Mouse (Mus musculus) lung, embryonic 14.5 days (tissue): ENCODE results near the gene BC048562. TPM values are rescaled to one million over a fixed set of nuclear protein-coding genes. Genes with fewer than 3 reads are reported as not detected.
A peak's percentile ranks its signal among the peaks of the same experiment; 100 is the strongest.

Experiments
- ATAC-seq: fragments of 200-750 bp; cut with Nextera tagmentation; 2 replicates; pipeline ENCODE4 v1.8.0; 2017; ENCODE audit warnings: mild to moderate bottlenecking, moderate TSS enrichment, moderate library complexity; ENCODE audit not compliant: insufficient read depth
- DNase-seq: peaks from one replicate; pipeline ENCODE4 v3.0.0-alpha.2; 2015
- H3K27ac ChIP-seq: fragments of 300-500 bp; sonication (generic); 2 replicates; pipeline ENCODE4 v1.5.1; 2014; ENCODE audit warnings: low read depth, mild to moderate bottlenecking, moderate library complexity
- H3K27me3 ChIP-seq: fragments of 300-500 bp; sonication (generic); 2 replicates; pipeline ENCODE4 v1.6.1; 2014; ENCODE audit warnings: low read length, control low read depth; ENCODE audit not compliant: insufficient read depth
- H3K36me3 ChIP-seq: fragments of 300-500 bp; sonication (generic); 2 replicates; pipeline ENCODE4 v1.6.1; 2014; ENCODE audit warnings: control low read depth; ENCODE audit not compliant: insufficient read depth
- H3K4me1 ChIP-seq: fragments of 300-500 bp; sonication (generic); 2 replicates; pipeline ENCODE4 v1.6.1; 2014; ENCODE audit warnings: antibody characterized with exemption, control low read depth; ENCODE audit not compliant: insufficient read depth
- H3K4me2 ChIP-seq: fragments of 300-500 bp; sonication (generic); 2 replicates; pipeline ENCODE4 v1.6.1; 2014; ENCODE audit warnings: mild to moderate bottlenecking
- H3K4me3 ChIP-seq: fragments of 300-500 bp; sonication (generic); 2 replicates; pipeline ENCODE4 v1.5.1; 2014; ENCODE audit warnings: low read depth, low read length
- H3K9ac ChIP-seq: fragments of 300-500 bp; sonication (generic); 2 replicates; pipeline ENCODE4 v1.6.1; 2014
- H3K9me3 ChIP-seq: fragments of 300-500 bp; sonication (generic); 2 replicates; pipeline ENCODE4 v1.6.1; 2016; ENCODE audit warnings: low read depth, low read length, control low read depth
- CTCF ChIP-seq: IDR thresholded peaks from 2 replicates; pipeline ENCODE4 v1.5.1; 2016; ENCODE audit warnings: antibody characterized with exemption, low read depth
- WGBS: fragments of 180-500 bp; shearing (Covaris S2); extraction: QIAGEN DNeasy Blood & Tissue Kit; methylation state at CpG from one replicate; pipeline ENCODE4 v1.1.7; 2014; 5-methylcytosine and 5-hydroxymethylcytosine counted together
- polyA plus RNA-seq: library from polyadenylated mRNA; unstranded; fragments of >200 nt; fragmentation: Nextera tagmentation; extraction: Ambion mirVana; gene quantifications from 2 replicates; pipeline ENCODE4 v1.2.1, GENCODE M21; 2014

The BC048562 gene
- polyA plus RNA-seq, 1 experiment from 2014 or later = not detected

DNA sequence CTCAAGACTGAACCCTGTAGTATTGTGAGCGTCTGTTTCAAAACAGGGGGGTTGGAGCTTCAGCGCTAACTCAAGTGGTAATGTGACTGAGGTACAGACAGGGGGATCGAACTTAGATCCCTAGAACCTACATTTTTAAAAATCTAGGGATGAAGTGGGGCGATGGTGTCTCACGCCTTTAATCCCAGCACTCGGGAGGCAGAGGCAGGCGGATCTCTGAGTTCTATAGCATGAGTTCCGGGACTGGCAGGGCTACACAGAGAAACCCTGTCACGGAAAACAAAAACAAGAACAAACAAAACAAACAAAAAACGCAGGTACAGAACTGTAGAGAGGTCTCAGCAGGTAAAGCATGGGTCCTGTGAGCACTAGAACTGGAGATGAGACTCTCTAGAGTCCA lies 20.7 kb downstream of the BC048562 start:
- Histone ChIP-seq H3K9me3 (no peaks in the 10 kb centered on the region), H3K9ac (no peak overlapping the region), H3K4me1 (peaks cover 5% of the 10 kb centered on the region; the same call in 1 of the 2 replicates), H3K27me3 (no peaks in the 10 kb centered on the region), H3K4me3 (no peak overlapping the region), H3K36me3 (no peaks in the 10 kb centered on the region), H3K4me2 (no peak overlapping the region), H3K27ac (no peak overlapping the region)
- DNase-seq = no peak
- TF ChIP-seq CTCF = no peak
- 83% methylated on average over 10 of the region's 10 CpGs for WGBS
- no peak for ATAC-seq

DNA sequence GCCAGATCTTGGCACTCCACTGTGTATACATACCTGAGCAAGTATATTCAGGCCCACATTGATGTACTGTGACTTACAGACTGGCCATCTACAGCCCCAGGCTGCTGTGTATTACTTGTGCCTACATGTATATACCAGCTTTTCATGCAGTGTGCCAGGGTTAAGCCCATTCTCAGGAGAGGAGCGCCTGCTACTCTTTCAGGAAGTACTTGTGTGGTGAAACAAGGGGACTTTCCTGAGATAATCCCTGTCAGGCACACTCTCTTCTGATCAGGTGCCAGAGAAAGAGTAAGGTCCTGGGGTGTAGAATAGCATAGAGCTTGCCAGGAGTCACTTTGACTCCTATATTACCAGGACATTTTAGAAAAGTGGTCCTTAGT lies 23.6 kb downstream of the BC048562 start:
- TF ChIP-seq CTCF = no peak
- Histone ChIP-seq H3K9ac (peak overlapping the region; percentile 15), H3K27ac (peak overlapping the region; percentile 97), H3K27me3 (no peaks in the 10 kb centered on the region), H3K4me3 (peak overlapping the region; percentile 87), H3K4me2 (peak overlapping the region; percentile 85), H3K4me1 (peaks cover 5% of the 10 kb centered on the region; the same call in 1 of the 2 replicates), H3K36me3 (peaks cover 25% of the 10 kb centered on the region), H3K9me3 (no peaks in the 10 kb centered on the region)
- DNase-seq (no peak), ATAC-seq (no peak)
- WGBS = 83% methylated on average over 1 of the region's 1 CpGs

DNA sequence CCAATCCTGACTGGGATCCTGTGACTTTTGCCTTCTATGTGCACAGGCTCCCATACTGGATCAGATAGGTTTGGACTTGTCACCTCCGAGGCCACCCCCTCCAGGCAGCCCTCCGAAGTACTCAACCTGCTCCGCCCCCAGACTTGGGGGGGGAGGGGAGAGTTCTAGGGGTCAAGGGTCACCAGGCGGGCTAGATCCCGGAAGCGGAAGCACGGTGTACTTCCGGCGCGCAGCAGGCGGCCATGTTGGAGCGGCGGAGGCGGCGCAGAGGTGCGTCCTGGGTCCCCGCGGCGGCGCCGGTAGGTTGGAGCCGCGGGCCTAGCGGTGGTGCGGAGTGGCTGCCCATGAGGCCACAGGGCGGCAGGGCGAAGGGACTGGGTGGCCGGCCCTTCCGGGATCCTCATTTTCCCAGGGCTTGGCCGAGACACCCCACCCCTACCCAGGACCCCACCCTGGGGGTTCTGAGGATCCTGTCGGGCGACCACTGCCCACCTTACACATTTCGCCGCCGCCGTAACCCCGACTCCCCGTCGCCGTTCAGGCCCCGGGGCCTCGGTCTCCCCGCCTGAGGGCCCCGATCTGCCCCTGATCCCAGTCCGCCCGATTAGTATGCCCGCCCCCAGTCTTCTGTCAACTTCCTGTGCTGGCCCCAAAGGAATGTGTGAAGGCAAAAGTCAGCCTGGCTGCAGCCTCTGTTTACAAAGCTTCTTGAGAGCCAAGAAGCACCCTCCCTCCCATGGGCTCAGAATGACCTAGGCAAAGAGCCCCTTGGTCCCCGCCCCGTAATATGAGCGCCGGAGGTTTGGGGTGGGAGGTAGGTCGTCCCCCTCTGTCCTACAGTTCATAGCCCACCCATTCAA lies 24.3 kb downstream of the BC048562 start, which contains the start of gene Ccdc71:
Gene Ccdc71, plus strand, starts transcription at position 209 of the 860 bp plus-strand sequence.
- Histone ChIP-seq H3K27me3 (no peaks in the 10 kb centered on the region), H3K4me2 (peak within 1 kb of the TSS; percentile 85), H3K4me3 (peak within 1 kb of the TSS; percentile 87), H3K27ac (peak within 1 kb of the TSS; percentile 97), H3K9me3 (no peaks in the 10 kb centered on the region), H3K9ac (peak within 1 kb of the TSS; percentile 93), H3K4me1 (peaks cover 5% of the 10 kb centered on the region; the same call in 1 of the 2 replicates), H3K36me3 (peaks cover 32% of the 10 kb centered on the region)
- under 1% methylated on average over 52 of the region's 52 CpGs for WGBS
- DNase-seq = peak; percentile 92
- no peak for TF ChIP-seq CTCF
- peak; percentile 83 for ATAC-seq

DNA sequence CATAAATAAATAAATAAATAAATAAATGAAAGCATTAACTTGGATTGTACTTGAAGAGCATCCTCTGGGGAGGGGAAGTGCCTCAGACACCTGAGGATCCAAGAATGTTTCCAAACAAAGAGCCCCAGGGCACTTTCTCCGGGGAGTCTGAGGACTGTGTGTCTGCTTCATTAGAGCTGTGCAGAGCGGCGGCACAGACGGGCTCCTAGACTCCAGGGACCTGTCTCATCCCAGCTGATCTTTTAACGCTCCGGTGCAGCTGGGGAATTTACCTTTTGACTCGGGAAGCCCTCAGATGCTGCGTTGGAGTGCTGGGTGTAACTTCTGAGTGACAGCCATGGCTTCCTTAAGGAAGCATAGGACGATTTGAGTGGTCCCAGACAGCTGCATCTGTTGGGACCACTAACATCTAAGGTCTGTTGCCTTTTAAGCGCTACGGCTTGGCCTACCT lies 24.9 kb downstream of the BC048562 start, which contains the start of gene Klhdc8b:
Gene Klhdc8b, minus strand, starts transcription at position 401 of the 451 bp plus-strand sequence.
- DNase-seq = no peak

DNA sequence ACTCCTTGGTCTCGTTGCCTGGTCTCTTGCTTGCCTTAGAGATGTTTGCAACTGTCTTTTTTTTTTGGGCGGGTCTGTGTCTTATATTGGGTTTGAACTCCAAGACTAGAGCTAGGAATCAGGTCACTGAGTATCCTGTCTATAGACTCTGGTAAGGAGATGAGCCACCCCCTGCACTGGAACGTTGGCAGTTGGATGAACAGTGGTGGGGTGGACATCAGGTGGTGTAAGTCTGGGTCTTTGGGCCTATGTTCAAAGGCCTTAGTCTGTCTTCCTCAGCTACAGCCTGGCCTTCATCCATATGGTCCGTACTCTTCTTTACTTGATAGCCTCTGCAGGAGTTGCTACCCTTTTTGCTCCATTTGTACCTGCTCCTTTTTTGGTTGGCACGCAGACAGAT lies 25.4 kb downstream of the BC048562 start:
- H3K9me3 ChIP-seq = no peaks in the 10 kb centered on the region
- H3K4me1 ChIP-seq = peaks cover 5% of the 10 kb centered on the region; the same call in 1 of the 2 replicates
- peak overlapping the region; percentile 97 for H3K27ac ChIP-seq
- H3K27me3 ChIP-seq = no peaks in the 10 kb centered on the region
- 74% methylated on average over 5 of the region's 5 CpGs for WGBS
- DNase-seq (no peak), ATAC-seq (no peak)
- H3K36me3 ChIP-seq = peaks cover 39% of the 10 kb centered on the region
- no peak for TF ChIP-seq CTCF
- H3K4me3 ChIP-seq = peak overlapping the region; percentile 87
- H3K4me2 ChIP-seq = peak overlapping the region; percentile 85
- H3K9ac ChIP-seq = peak overlapping the region; percentile 93

More for the DNA sequence above, 24.9 kb downstream of the BC048562 start, which contains the start of gene Klhdc8b:
- H3K4me1 ChIP-seq = peaks cover 5% of the 10 kb centered on the region; the same call in 1 of the 2 replicates
- H3K27ac ChIP-seq = peak within 1 kb of the TSS; percentile 97
- peaks cover 38% of the 10 kb centered on the region for H3K36me3 ChIP-seq
- peak within 1 kb of the TSS; percentile 87 for H3K4me3 ChIP-seq
- ATAC-seq = peak; percentile 32
- H3K4me2 ChIP-seq = peak within 1 kb of the TSS; percentile 85
- TF ChIP-seq CTCF = no peak
- WGBS = 22% methylated on average over 11 of the region's 11 CpGs
- H3K9ac ChIP-seq = peak within 1 kb of the TSS; percentile 93
- H3K9me3 ChIP-seq = no peaks in the 10 kb centered on the region
- no peaks in the 10 kb centered on the region for H3K27me3 ChIP-seq

DNA sequence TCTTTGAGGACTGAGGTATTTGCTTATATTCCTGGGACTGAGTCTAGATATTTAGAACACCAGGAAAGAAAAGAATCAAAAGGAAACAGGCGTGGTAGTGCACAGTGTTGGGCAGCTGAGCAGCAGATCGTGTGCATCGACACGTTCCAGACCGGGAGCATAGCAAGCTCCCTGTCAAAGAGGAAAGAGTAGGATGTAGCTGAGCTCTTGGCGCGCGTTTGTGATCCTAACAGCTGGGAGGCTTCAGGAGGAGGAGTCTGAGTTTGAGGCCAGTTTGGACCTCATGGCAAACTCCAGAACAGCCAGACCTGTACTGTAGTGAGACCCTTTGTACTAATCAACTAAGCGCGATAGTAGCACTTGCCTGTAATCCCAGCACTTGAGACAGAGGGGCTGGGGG lies 25.9 kb downstream of the BC048562 start:
- Histone ChIP-seq H3K4me1 (peaks cover 5% of the 10 kb centered on the region; the same call in 1 of the 2 replicates), H3K27me3 (no peaks in the 10 kb centered on the region), H3K9me3 (no peaks in the 10 kb centered on the region), H3K9ac (peak overlapping the region; percentile 22), H3K36me3 (peaks cover 39% of the 10 kb centered on the region), H3K4me2 (peak overlapping the region; percentile 85), H3K4me3 (peak overlapping the region; percentile 87; the same call in 1 of the 2 replicates), H3K27ac (peak overlapping the region; percentile 97)
- ATAC-seq = peak; percentile 68
- WGBS = 52% methylated on average over 10 of the region's 10 CpGs
- peak; percentile 88 for DNase-seq
- no peak for TF ChIP-seq CTCF

DNA sequence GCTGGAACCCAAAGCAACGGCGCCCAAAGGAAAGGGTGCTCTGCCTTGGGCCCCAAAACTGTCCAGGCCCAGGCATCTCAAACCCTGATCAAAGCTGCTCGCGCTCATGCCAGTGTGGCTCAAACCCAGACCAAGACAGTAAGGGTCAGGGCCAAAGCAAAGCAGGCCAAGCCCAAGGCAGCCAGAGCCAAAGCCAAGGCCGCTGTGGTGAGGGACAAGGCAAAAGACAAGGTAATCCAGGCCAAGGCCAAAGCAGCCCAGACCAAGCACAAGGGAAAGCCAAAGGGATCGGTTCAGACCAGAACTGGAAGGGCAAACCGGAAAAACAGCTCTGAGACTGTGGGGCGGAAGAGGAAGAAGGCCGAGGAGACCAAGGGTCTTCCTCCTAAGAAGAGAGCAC lies 27.4 kb downstream of the BC048562 start:
- Histone ChIP-seq H3K36me3 (peaks cover 39% of the 10 kb centered on the region), H3K4me1 (peaks cover 5% of the 10 kb centered on the region; the same call in 1 of the 2 replicates), H3K27ac (no peak overlapping the region), H3K4me3 (no peak overlapping the region), H3K9ac (no peak overlapping the region), H3K4me2 (no peak overlapping the region), H3K27me3 (no peaks in the 10 kb centered on the region), H3K9me3 (no peaks in the 10 kb centered on the region)
- WGBS = 88% methylated on average over 9 of the region's 9 CpGs
- DNase-seq (no peak), ATAC-seq (no peak)
- TF ChIP-seq CTCF = no peak
